Mouse (Mus musculus): ENCODE data around the gene Dgkk. TPM values are rescaled to one million over a fixed set of nuclear protein-coding genes. Genes with fewer than 3 reads are reported as not detected.

Dgkk gene
- polyA plus RNA-seq (2015; fragmentation: Illumina TruSeq; extraction: RNeasy Lipid Tissue Mini Kit (QIAGEN cat#74804); ENCODE audit: insufficient read depth, low replicate concordance): 0.22 TPM

GRCm38 (mm10) chrX:6779006-6779405, at the start of gene Dgkk:
Gene Dgkk, plus strand, starts transcription at chrX:6779306.

Data from spleen, adult 10 weeks (tissue).